Mouse (Mus musculus) CD4-positive helper T cell, adult 2 months (primary cell): ENCODE data around the gene Dock3.
A peak's percentile ranks its signal among the peaks of the same experiment; 100 is the strongest.

ENCODE experiments used
- DNase-seq: peaks from one replicate; pipeline ENCODE4 v3.0.0-alpha.2; 2012; ENCODE audit warnings: low read depth, missing footprints, low spot score

The Dock3 gene

GRCm38 (mm10) chr9:107037947-107038346, 193.8 kb downstream of the Dock3 start:
- no peak for DNase-seq

- no peak for DNase-seq
These were observed 204.1 kb downstream of the Dock3 start for GRCm38 (mm10) chr9:107027586-107027985.

- no peak for DNase-seq
These were observed 221.9 kb downstream of the Dock3 start for GRCm38 (mm10) chr9:107009841-107010240.

- no peak for DNase-seq
These were observed 228.5 kb downstream of the Dock3 start for GRCm38 (mm10) chr9:107003187-107003586.

- DNase-seq: peak; percentile 5
These were observed 261.0 kb downstream of the Dock3 start for GRCm38 (mm10) chr9:106970742-106971141.

- DNase-seq: no peak
These were observed 273.3 kb downstream of the Dock3 start for GRCm38 (mm10) chr9:106958452-106958851.

GRCm38 (mm10) chr9:106955486-106955885, 276.2 kb downstream of the Dock3 start:
- no peak for DNase-seq

- DNase-seq: no peak
These were observed 296.7 kb downstream of the Dock3 start for GRCm38 (mm10) chr9:106934998-106935397.

- DNase-seq: no peak
These were observed 316.8 kb downstream of the Dock3 start for GRCm38 (mm10) chr9:106914878-106915277.

- DNase-seq: no peak
These were observed 317.9 kb downstream of the Dock3 start for GRCm38 (mm10) chr9:106913759-106914158.

GRCm38 (mm10) chr9:106911624-106912023, 320.1 kb downstream of the Dock3 start:
- no peak for DNase-seq

- no peak for DNase-seq
These were observed 323.0 kb downstream of the Dock3 start for GRCm38 (mm10) chr9:106908715-106909114.

GRCm38 (mm10) chr9:106908174-106908573, 323.5 kb downstream of the Dock3 start:
- DNase-seq: no peak

- DNase-seq: no peak
These were observed 325.1 kb downstream of the Dock3 start for GRCm38 (mm10) chr9:106906597-106906996.

- DNase-seq: peak; percentile 50
These were observed 327.9 kb downstream of the Dock3 start for GRCm38 (mm10) chr9:106903791-106904134.

GRCm38 (mm10) chr9:106903099-106903790, 328.5 kb downstream of the Dock3 start:
- DNase-seq: no peak

- no peak for DNase-seq
These were observed 330.1 kb downstream of the Dock3 start for GRCm38 (mm10) chr9:106901596-106901995.

GRCm38 (mm10) chr9:106898901-106899300, 332.8 kb downstream of the Dock3 start:
- DNase-seq: no peak

GRCm38 (mm10) chr9:106893327-106893726, 338.4 kb downstream of the Dock3 start:
- DNase-seq: no peak

GRCm38 (mm10) chr9:106892552-106892875, 339.2 kb downstream of the Dock3 start:
- no peak for DNase-seq

GRCm38 (mm10) chr9:106891829-106892551, 339.7 kb downstream of the Dock3 start, which contains the start of gene Manf:
TSS of gene Manf (minus strand) at chr9:106891979.
- peak; percentile 99 for DNase-seq

- no peak for DNase-seq
These were observed 340.4 kb downstream of the Dock3 start for GRCm38 (mm10) chr9:106891341-106891741.
